Mouse (Mus musculus) kidney, adult 2 months (tissue): ENCODE data around the gene Gm14685. TPM values are rescaled to one million over a fixed set of nuclear protein-coding genes. Genes with fewer than 3 reads are reported as not detected.

Experiments
- polyA plus RNA-seq: library from polyadenylated mRNA; depleted of rRNA; stranded (reverse); fragments of >200 nt; gene quantifications from 2 replicates; pipeline ENCODE4 v1.2.3, GENCODE M21; 2012; rRNA removed

Gm14685 gene
- polyA plus RNA-seq, 1 experiment = not detected

Other genes with a start within 250 kb of the Gm14685 start
- gene Cetn2, start 198.6 kb upstream of the Gm14685 start, polyA plus RNA-seq = 12.4 and 22.7 TPM in 2 replicates
- gene Nsdhl, start 198.5 kb upstream of the Gm14685 start, polyA plus RNA-seq = 43.7 and 45.7 TPM in 2 replicates
- 5.9 and 6.7 TPM in 2 replicates for gene Zfp185, start 129.7 kb upstream of the Gm14685 start, polyA plus RNA-seq
- gene Pnma5, start 79.9 kb upstream of the Gm14685 start, polyA plus RNA-seq = not detected in 2 replicates
- gene Pnma3, start 52.3 kb upstream of the Gm14685 start, polyA plus RNA-seq = not detected in 2 replicates
- gene Xlr4a, start 34.6 kb upstream of the Gm14685 start, polyA plus RNA-seq = 0.17 TPM in 1 of 2 replicates, not detected in the other
- 0.08 and 0.22 TPM in 2 replicates for gene Xlr3a, start 20.0 kb upstream of the Gm14685 start, polyA plus RNA-seq
- not detected in 2 replicates for gene Xlr5b, start 31.7 kb downstream of the Gm14685 start, polyA plus RNA-seq
- gene DXBay18, start 32.4 kb downstream of the Gm14685 start, polyA plus RNA-seq = 0.16 TPM in 1 of 2 replicates, not detected in the other
- gene Spin2d, start 59.9 kb downstream of the Gm14685 start, polyA plus RNA-seq = not detected in 2 replicates
- gene Xlr3b, start 75.2 kb downstream of the Gm14685 start, polyA plus RNA-seq = 0.56 and 1.5 TPM in 2 replicates
- 0.38 TPM in 1 of 2 replicates, not detected in the other for gene Xlr4b, start 97.3 kb downstream of the Gm14685 start, polyA plus RNA-seq
- gene F8a, start 111.2 kb downstream of the Gm14685 start, polyA plus RNA-seq = 7.6 and 9.9 TPM in 2 replicates
- not detected in 2 replicates for gene Xlr4c, start 126.1 kb downstream of the Gm14685 start, polyA plus RNA-seq
- gene Xlr3c, start 148.3 kb downstream of the Gm14685 start, polyA plus RNA-seq = not detected in 2 replicates
- gene Xlr5a, start 175.9 kb downstream of the Gm14685 start, polyA plus RNA-seq = not detected in 2 replicates
- 0.11 TPM in 1 of 2 replicates, not detected in the other for gene Xlr5c, start 175.9 kb downstream of the Gm14685 start, polyA plus RNA-seq
- gene Gm45015, start 219.8 kb downstream of the Gm14685 start, polyA plus RNA-seq = not detected in 2 replicates
- 6.3 and 6.8 TPM in 2 replicates for gene Zfp275, start 225.6 kb downstream of the Gm14685 start, polyA plus RNA-seq